Mouse (Mus musculus) G1E (cell line): ENCODE data around the gene Grk2. TPM values are rescaled to one million over a fixed set of nuclear protein-coding genes. Genes with fewer than 3 reads are reported as not detected.
A peak's percentile ranks its signal among the peaks of the same experiment; 100 is the strongest.

ENCODE experiments used
- ATAC-seq: 2 replicates; pipeline ENCODE4 v1.8.0; 2016; ENCODE audit warnings: mild to moderate bottlenecking; ENCODE audit not compliant: insufficient number of reproducible peaks, poor library complexity, low FRiP score, severe bottlenecking; ENCODE audit errors: extremely low read depth
- DNase-seq: peaks from one replicate; pipeline ENCODE4 v3.0.0; 2012; ENCODE audit warnings: low spot score
- H3K27me3 ChIP-seq: 2 replicates; pipeline ENCODE4 v1.6.1; 2012; ENCODE audit warnings: mild to moderate bottlenecking, low read length, inconsistent platforms; ENCODE audit not compliant: insufficient read depth
- H3K36me3 ChIP-seq: replicated peaks from 2 replicates; pipeline ENCODE3; 2012; ENCODE audit warnings: mild to moderate bottlenecking, inconsistent platforms
- H3K4me1 ChIP-seq: 2 replicates; pipeline ENCODE4 v1.6.1; 2012; ENCODE audit warnings: low read depth, low read length, inconsistent platforms, mixed read lengths; ENCODE audit not compliant: insufficient read depth
- H3K4me3 ChIP-seq: 2 replicates; pipeline ENCODE4 v1.5.1; 2012; ENCODE audit warnings: low read depth, mild to moderate bottlenecking, inconsistent platforms, low read length, moderate library complexity, mixed read lengths
- H3K9me3 ChIP-seq: replicated peaks from 2 replicates; pipeline ENCODE4 v1.6.1; 2012; ENCODE audit warnings: inconsistent platforms
- CTCF ChIP-seq: IDR thresholded peaks from 2 replicates; pipeline ENCODE4 v1.5.1; 2012; ENCODE audit warnings: low read depth, low read length, inconsistent platforms, mixed read lengths
- GATA1 ChIP-seq: IDR thresholded peaks from 2 replicates; pipeline ENCODE4 v1.6.1; 2012; ENCODE audit warnings: borderline replicate concordance, low read length, inconsistent platforms, mixed read lengths
- GATA2 ChIP-seq: IDR thresholded peaks from 2 replicates; pipeline ENCODE4 v1.6.1; 2012; ENCODE audit warnings: low read depth, low read length, inconsistent platforms, borderline replicate concordance
- POLR2AphosphoS5 ChIP-seq: IDR thresholded peaks from 2 replicates; pipeline ENCODE4 v1.6.1; 2012; ENCODE audit warnings: low read depth, low read length, inconsistent platforms; ENCODE audit not compliant: insufficient replicate concordance
- TAL1 ChIP-seq: conservative IDR thresholded peaks from 2 replicates; pipeline ENCODE4 v1.6.1; 2012; ENCODE audit warnings: low read depth, low read length, inconsistent platforms, mixed read lengths
- polyA plus RNA-seq: library from polyadenylated mRNA; stranded (reverse); fragments of >175 nt; gene quantifications from 2 replicates; pipeline ENCODE4 v1.2.3, GENCODE M21; 2012
- total RNA-seq, 2 experiments: library from RNA; stranded (forward) in 1 of 2; stranded (reverse) in 1 of 2; fragments of 200-1000 nt in 1 of 2; fragments of >200 nt in 1 of 2; fragmentation: Nextera tagmentation in 1 of 2; gene quantifications; 2 replicates each; pipeline ENCODE4 v1.2.3; 2014 to 2017

Gene Grk2
- total and polyA plus RNA-seq, 3 experiments: 149 to 341 (median 335) TPM

DNA sequence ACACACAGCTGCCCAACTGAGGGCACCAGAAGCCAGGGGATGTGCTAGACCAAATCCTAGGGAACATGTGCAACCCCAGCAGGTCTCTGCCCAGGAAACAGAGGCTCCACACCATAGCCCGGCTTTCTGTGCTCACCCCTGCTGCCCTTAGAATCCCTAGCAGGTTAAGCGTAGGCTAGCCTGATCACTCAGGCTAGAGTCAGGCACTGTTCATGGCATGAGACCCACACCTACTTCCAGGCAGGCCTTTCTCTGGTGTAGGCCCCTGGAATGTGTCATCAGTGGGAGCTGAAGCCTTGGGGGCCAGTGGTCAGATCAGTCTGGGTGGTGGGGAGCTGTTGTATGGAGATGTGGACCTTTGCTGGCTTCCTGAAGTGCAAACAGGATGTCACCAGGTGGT is 9.4 kb downstream of the Grk2 start:
- no peak overlapping the region; the same call in 1 of the 2 replicates for H3K4me3 ChIP-seq
- no peak for ATAC-seq
- H3K4me1 ChIP-seq: peaks cover 89% of the 10 kb centered on the region
- H3K9me3 ChIP-seq: no peaks in the 10 kb centered on the region
- DNase-seq: no peak
- H3K27me3 ChIP-seq: no peaks in the 10 kb centered on the region
- peaks cover 94% of the 10 kb centered on the region for H3K36me3 ChIP-seq
- TF ChIP-seq POLR2AphosphoS5 (no peak), GATA1 (no peak), TAL1 (no peak), GATA2 (no peak), CTCF (no peak)

DNA sequence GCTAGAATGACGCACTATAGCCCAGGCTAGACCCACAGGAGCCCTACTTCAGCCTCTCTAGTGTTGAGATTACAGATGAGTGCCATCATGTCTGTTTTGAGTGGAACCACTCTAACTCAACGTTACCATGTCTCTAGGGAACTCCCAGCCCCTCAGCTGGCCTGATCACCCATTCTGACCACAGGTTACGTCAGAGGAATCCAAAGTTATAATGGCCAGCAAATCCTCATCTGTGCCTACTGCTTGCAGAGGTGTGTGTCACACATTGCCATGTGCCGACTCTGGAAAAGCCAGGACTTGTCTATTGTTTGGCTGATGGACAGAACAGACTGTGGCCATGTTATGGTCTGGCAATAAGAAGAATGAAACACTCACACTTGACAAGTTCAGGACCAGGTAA is 10.6 kb downstream of the Grk2 start:
- Histone ChIP-seq H3K27me3 (no peaks in the 10 kb centered on the region), H3K9me3 (no peaks in the 10 kb centered on the region), H3K4me3 (no peak overlapping the region), H3K4me1 (peaks cover 83% of the 10 kb centered on the region), H3K36me3 (peaks cover 94% of the 10 kb centered on the region)
- ATAC-seq (no peak), DNase-seq (no peak)
- no peak for TF ChIP-seq CTCF
- no peak for TF ChIP-seq TAL1

GRCm38 (mm10) chr19:4294381-4295097 is 11.5 kb downstream of the Grk2 start:
- peaks cover 96% of the 10 kb centered on the region for H3K36me3 ChIP-seq
- H3K4me1 ChIP-seq: peaks cover 83% of the 10 kb centered on the region
- H3K4me3 ChIP-seq: peak overlapping the region; percentile 58; the same call in 1 of the 2 replicates
- no peaks in the 10 kb centered on the region for H3K27me3 ChIP-seq
- ATAC-seq (peak; percentile 82), DNase-seq (peak; percentile 79)
- H3K9me3 ChIP-seq: no peaks in the 10 kb centered on the region
- TF ChIP-seq GATA1 (no peak), CTCF (no peak), TAL1 (no peak), POLR2AphosphoS5 (no peak), GATA2 (no peak)

GRCm38 (mm10) chr19:4291161-4291560 is 14.9 kb downstream of the Grk2 start:
- DNase-seq: no peak
- H3K36me3 ChIP-seq: peaks cover 97% of the 10 kb centered on the region

GRCm38 (mm10) chr19:4290749-4291148 is 15.3 kb downstream of the Grk2 start:
- Histone ChIP-seq H3K9me3 (no peaks in the 10 kb centered on the region), H3K27me3 (no peaks in the 10 kb centered on the region), H3K4me3 (no peak overlapping the region), H3K36me3 (peaks cover 97% of the 10 kb centered on the region), H3K4me1 (peaks cover 48% of the 10 kb centered on the region)
- DNase-seq: no peak
- no peak for TF ChIP-seq GATA1
- no peak for TF ChIP-seq CTCF
- no peak for TF ChIP-seq POLR2AphosphoS5
- TF ChIP-seq TAL1: no peak
- no peak for TF ChIP-seq GATA2
- ATAC-seq: no peak

More at GRCm38 (mm10) chr19:4291161-4291560, 14.9 kb downstream of the Grk2 start:
- H3K9me3 ChIP-seq: no peaks in the 10 kb centered on the region
- no peaks in the 10 kb centered on the region for H3K27me3 ChIP-seq
- TF ChIP-seq GATA1 (no peak), POLR2AphosphoS5 (no peak), CTCF (no peak)
- no peak overlapping the region for H3K4me3 ChIP-seq
- peaks cover 52% of the 10 kb centered on the region for H3K4me1 ChIP-seq
- ATAC-seq: no peak

GRCm38 (mm10) chr19:4283653-4284052 is 22.4 kb downstream of the Grk2 start:
- Histone ChIP-seq H3K27me3 (peaks cover 6% of the 10 kb centered on the region; the same call in 1 of the 2 replicates), H3K36me3 (peaks cover 46% of the 10 kb centered on the region), H3K9me3 (peaks cover 4% of the 10 kb centered on the region), H3K4me3 (peak overlapping the region; percentile 73; the same call in 1 of the 2 replicates), H3K4me1 (peaks cover 27% of the 10 kb centered on the region)
- no peak for ATAC-seq
- TF ChIP-seq GATA2 (no peak), TAL1 (no peak), CTCF (no peak)
- no peak for DNase-seq
